Mouse (Mus musculus) small intestine, adult 2 months (tissue): ENCODE results near the gene Clic1.

ENCODE experiments used
- CTCF ChIP-seq: fragments of 200-500 bp; IDR thresholded peaks from 2 replicates; pipeline ENCODE4 v1.5.1; 2012; ENCODE audit warnings: low read depth, mild to moderate bottlenecking, control low read depth, inconsistent platforms, low read length, moderate library complexity, mixed read lengths; ENCODE audit not compliant: insufficient replicate concordance, insufficient read length; ENCODE audit errors: extremely low read depth
- POLR2A ChIP-seq: fragments of 200-500 bp; IDR thresholded peaks from 2 replicates; pipeline ENCODE4 v1.6.1; 2012; ENCODE audit warnings: low read depth, mild to moderate bottlenecking, control low read depth, inconsistent platforms, low read length, moderate library complexity

DNA sequence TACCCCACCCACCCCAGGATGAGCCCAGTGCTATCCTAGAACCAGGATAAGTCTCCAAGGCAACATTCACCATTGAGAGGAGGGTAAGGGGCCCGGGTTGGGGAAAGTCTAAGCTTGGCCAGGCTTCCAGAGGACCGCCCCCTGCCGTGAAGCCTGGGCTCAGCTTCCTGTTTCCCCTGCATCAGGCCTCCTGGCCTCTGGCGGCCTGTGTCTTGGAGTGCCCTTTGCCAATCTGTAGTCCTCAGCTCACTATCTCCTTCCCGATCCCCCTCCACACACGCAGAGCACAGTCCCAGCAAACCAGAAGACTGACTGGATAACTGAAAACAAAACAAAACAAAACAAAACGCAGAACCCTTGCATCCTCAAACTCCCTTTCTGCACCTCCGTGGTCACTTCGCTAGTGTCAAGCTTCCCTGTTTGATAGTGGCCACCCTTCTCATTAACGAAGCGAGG is at the start of gene Clic1:
- TF ChIP-seq CTCF (peak; percentile 24; the same call in 1 of the 2 replicates), POLR2A (peak; percentile 38; the same call in 1 of the 2 replicates)
